Mouse (Mus musculus): ENCODE measurements around the gene Mpp2. TPM values are rescaled to one million over a fixed set of nuclear protein-coding genes. Genes with fewer than 3 reads are reported as not detected.

The Mpp2 gene
- total RNA-seq, 2 experiments from 2014 or later, result 142 to 147 TPM

DNA sequence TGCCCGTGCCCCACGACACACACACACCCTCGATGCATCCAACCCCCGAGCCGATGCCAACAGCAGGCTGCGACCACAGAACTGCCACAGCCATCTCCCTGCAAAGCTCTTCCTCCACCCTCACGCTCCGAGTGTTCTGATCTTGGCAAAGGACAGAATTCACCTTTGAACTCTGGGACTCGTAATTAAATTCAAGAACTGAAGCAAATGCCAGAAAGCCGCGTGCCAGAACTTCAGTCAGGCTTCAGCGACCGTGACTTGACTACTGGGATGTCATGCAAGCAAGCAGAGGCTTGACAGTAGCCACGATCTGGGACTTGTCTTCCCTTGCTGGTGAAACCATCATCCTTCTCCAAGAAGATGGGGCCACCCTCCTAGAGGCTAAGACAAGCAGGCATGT, 14.6 kb downstream of the Mpp2 start:
- no peak for DNase-seq (ENCODE audit: low spot score in 2 of 2)

DNA sequence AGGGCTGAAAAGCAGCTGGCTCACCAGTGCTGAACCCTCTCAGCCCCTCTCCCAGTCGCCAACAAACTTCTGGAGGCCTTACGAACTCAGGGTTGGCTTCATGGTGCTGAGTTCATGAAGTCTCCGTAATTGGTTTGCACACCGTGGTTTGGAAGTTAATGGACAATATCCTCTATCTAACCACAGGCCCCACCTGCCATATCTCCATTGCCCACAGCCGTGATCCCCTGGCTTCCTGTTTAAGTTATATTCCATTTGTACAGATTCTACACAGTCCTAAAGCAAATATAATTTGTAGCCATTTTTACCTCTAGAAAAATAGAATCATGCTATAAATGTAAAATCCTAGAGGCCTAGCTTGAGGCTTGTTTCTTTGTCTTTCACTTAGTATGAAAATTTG, 15.6 kb downstream of the Mpp2 start:
- DNase-seq (ENCODE audit: low spot score in 2 of 2), result no peak

DNA sequence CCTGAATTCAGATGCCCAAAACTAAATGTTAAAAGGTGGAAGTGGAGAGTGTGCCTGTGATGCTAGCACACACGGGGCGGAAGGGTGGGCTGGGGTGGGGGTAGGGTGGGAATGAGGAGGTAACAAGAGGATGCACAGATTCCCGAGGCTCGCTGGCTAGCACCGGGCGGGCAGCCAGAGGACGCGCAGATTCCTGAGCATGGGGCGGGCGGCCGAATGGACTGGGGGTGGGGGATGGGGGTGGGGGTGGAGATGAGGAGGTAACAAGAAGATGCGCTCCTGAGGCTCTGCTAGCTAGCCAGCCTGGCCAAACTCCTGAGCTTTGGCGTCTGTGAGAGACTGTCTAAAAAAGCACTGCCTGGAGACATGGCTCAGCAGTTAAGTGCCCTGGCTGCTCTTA, 17.9 kb downstream of the Mpp2 start:
- DNase-seq (ENCODE audit: low spot score in 2 of 2), result no peak

DNA sequence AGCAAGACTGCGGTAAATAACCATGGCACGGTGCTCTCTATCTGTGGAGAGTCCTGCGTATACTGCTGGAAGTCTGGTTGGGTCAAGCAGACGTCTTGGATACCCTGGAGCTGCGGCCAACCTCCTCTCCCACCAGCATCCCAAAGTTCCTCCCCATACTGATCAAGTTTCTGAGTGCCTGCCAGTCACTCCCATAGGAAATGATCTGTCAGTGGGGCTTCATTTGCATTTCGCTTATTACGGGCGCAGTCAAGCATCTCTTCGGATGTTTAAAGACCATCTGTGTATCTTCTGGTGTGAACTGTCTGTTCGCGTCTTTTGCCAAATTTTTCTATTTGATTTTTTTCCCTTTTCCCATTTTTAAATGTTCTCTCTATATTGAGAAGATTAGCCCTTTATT, 18.7 kb downstream of the Mpp2 start:
- DNase-seq (ENCODE audit: low spot score in 2 of 2), result peak; percentile 54 to 76

DNA sequence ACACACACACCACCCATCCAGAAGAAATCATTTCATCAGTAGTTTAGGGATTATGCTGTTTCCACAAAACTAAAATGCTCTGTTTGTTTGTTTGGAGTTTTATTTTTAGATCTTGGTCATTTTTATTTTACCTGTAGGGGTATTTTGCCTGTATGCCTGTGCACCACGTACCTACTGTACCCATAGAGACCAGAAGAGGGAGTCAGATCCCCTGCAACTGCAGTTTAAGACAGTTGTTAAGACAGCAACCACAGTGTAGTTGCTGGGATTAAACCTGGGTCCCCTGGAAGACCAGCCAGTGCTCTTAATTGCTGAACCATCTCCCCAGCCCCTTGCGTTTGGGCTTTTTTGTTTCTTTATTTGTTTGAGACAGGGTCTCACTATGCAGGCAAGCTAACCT, 19.3 kb downstream of the Mpp2 start:
- no peak for DNase-seq (ENCODE audit: low spot score in 2 of 2)

DNA sequence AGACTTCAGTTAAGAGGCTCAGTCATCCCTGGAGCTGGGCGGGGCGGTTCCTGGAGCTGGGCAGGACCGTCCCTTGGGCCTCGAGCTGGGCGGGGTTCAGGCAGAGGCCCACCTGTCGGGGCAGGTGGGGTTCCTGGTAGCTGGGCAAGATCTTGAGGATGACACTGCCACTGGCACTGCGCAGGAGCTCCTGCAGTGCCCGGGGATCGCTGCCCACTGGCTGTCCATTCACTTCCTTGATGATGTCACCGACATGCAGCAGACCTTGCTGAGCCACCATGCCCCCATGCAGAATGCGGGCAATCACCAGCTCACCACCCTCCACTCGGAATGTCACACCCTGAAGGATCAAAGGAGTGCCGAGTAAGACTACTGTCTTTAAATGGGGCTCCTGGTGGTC, 25.2 kb downstream of the Mpp2 start:
- DNase-seq (ENCODE audit: low spot score in 2 of 2), result no peak

DNA sequence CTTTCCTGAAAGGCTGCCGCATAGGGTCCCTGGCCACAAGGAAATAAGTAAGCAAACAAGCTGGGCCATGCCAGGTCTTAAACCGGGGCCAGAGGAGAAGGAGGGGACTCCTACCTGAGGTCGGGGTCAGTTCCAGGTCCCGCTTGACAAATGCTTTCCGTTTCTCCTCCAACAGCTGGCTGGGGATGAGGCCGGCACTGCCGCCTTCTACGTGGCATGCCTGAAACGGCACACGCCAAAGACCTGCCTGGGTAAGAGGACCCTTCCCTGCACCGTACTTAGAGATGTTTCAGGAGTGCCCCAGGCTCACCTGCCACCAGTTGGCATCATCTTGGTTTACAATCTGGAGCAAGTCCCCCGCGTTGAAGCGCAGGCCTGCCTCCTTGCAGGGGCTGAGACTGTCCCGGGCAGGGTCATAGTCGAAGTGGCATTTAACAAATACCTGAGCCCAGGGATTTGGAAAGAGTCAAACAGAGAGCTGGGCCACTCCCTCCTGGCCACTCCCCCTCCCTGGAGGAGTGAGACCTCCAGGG, 26.3 kb downstream of the Mpp2 start:
- DNase-seq (ENCODE audit: low spot score in 2 of 2), result no peak

DNA sequence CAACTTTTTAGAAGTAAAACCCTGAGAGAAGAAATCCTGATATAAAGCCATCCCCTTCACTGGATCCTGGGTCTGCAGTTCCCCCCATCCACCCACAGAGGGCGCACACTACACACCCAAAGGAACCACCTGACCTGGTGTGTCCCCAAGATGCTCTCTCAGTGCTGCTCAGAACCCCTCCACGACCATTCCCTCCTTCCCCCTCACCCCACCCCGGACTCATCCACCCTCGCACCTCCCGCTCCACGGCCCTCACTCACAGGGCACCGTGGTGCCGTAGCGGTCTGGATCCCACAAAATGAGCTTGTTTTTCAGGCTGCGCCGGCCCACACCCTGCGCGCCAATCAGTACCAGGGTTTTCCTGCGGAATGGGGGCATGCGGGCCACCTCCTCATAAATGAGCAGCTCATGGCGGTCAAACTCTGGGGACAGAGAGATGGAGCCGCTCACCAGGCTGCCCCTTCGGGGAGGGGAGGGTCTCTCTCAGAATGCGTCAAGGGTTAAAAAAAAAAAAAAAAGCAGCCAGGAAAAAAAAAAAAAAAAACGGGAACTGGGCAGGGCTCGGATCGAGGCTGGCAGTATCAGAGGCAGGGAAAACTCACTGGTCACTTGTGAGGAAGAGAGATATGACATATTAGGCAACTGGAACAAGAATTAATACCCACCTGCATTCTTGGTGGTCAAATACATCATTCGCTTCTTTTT, 26.9 kb downstream of the Mpp2 start:
- DNase-seq (ENCODE audit: low spot score in 2 of 2), result peak; percentile 61 to 90

DNA sequence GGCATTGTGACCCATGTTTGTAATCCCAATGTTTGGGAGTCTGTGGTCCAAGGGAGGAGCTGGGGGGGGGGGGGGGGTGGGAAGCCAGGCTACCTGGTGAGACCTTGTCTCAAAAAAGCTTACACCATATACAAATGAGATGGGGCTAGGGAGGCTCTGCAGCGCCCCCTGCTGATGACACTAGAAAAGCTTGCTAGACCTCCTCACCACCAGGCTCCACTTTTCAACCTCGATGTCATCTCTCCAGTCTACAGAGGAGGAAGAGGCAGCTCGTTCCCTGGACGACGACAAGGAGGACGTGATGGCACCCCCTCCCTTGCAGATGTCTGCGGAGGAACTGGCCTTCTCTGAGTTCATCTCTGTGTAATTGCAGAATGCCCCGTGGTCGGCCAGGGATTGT, 34.5 kb downstream of the Mpp2 start:
- DNase-seq (ENCODE audit: low spot score in 2 of 2), result peak; percentile 39 to 73

DNA sequence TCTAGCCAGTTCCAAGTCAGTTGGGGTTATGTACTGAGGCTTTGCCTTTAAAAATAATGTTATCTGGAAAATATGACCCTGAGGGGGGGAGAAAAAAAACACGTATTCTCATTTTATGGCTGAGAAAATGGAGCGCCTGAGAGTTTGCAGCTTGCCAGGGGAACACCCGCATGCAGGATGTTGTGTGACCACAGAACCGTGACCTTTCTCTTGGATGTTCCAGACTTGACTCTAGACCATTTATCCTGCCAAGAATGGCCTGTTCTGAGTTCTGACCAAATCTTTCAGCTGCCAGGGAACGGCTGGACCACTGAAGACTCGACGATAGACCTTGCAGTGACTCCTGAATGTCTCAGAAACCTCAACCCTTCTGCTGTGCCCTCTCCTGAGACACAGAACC, 35.1 kb downstream of the Mpp2 start:
- no peak for DNase-seq (ENCODE audit: low spot score in 2 of 2)

DNA sequence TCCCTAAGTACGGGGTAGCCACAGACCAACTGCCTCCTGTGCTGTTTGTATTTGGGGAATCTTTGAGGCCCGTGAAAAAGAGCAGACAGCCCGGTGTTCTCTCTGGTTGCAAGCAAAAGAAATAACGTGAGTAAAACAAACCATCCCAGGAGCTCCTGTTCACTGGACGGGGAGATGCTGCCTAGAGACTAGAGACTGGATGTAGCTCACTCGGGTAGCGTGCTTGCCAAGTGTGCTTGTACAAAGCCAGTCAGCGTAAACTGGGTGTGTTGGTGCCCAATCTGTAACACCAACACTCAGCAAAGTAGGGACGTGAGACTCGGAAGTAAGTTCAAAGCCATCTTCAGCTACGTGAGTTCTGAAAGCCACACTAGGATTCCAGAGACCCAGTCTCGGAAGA, 35.6 kb downstream of the Mpp2 start:
- no peak for DNase-seq (ENCODE audit: low spot score in 2 of 2)

DNA sequence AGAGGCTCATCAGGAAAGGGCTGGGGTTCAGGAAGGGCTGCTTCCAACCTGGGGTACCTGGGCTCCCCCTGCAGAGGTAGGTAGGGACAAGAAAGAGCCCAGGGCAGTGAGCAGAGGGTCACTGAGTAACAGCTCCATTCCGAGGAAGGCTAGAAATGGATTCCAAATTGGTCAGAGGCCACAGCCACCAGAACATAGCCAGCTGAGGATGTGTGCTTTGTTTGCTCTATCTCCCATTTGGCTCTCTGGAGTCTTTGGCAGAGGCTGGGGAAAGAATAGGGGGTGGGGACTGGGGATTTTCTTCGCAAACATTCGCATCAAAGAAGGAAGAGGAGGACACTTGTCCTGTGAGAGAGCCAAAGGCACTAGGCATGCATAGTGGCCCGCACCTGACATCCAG, 36.4 kb downstream of the Mpp2 start:
- DNase-seq (ENCODE audit: low spot score in 2 of 2), result no peak

DNA sequence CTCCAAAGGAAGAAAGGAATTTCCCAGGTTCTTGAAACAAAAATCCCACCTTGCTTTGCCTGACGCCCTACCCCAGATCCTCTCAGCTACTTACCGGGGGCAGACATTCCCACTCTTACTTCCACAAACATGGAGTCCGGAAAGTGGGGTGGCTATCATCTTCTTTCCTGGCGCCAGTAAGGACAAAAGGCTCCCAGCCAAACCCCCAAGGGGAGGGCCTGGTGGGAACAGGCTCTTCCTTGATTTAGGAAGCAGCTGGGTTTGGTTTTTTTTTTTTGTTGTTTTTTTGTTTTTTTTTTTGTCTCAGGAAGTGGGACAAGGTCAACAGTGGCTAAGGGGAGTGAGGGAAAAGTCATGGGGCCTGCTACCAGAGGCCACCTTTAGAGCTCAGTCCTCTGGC, 36.8 kb downstream of the Mpp2 start:
- DNase-seq (ENCODE audit: low spot score in 2 of 2), result no peak

DNA sequence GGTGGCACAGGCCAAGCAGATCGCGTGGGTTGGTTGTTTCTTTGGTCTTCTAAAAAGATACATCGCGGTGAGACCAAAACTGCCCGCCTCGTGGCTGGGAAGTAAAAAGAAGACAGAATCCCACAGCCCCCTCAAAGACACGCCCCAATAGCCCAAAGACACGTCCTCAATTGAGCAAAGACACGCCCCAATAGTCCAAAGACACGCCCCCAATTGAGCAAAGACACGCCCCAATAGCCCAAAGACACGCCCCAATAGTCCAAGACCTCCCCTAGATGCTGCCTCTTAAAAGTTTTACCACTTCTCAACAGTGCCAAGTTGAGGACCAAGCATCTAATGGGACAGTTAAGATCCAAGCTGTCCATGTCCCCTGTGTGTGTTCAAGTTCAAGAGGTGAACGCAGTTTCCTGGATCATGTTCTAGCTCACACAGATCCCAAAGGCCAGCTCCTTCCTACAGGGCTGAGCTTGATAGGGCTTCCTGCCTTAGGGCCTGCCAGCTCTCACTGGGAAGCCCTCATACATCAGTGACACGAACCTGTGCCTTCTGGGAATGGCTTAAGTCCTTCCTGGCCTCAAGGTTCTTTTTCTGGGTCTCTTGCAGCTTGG, 38.3 kb downstream of the Mpp2 start:
- DNase-seq (ENCODE audit: low spot score in 2 of 2), result no peak

DNA sequence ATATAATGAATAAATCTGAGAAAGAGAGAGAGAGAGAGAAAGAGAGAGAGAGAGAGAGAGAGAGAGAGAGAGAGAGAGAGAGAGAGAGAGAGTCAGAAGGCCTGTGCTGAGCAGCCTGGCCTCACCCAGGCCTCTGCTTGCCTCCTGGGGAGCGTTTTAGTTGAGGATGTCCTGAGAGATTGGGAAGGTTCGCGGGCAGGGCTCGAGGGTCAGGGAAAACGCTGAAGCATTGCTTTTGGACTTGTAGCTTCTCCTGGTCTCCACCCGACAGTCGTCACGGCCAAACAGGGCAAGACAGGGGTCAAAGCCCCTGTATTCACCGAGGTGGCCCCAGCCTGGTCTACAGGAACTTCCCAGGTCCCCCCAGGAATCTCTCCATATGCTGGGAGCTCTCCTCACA, 41.7 kb downstream of the Mpp2 start:
- DNase-seq (ENCODE audit: low spot score in 2 of 2), result no peak

DNA sequence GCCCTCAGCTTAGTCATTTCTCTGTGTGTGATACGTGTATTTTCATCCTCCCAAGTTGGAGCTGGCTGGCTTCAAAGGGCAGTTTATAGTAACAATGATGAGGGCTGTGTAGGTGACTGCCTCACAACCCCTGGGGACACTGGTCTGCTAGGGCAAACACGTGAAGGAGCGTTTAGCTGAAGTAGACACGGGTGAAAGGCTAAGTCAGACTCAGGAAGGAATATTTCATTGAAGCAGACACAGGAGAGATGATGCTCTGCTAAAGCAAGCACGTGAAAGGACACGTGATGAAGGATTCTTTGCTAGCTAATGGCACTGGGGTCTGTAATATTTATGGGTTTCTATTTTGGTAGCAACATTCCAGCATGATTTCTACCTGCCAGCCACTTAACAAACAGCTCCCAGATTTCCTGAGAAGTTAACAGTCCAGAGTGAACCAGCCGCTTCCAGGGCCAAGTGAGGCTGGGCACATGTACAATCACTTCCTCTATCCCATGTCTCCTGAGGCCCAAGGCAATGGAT, 43.6 kb downstream of the Mpp2 start:
- DNase-seq (ENCODE audit: low spot score in 2 of 2), result no peak

DNA sequence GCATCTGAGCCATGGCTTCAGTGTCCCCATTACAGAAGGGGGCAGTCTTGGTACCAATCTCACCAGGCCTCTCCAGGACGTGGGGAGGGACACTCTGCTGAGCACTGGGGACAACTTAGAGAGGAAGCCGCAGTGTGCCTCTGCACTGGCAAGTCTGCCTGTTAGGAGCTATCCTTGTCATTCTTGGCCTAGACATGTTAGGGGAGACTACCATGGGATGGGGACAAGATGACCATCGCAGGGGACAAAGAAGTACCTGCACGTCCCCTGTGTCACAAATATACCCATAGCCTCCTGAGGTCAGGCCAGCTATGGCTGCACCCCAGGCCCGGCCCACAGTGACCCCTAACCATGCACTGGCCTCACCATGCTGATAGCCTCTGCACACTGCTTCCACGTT, 44.9 kb downstream of the Mpp2 start:
- no peak for DNase-seq (ENCODE audit: low spot score in 2 of 2)

DNA sequence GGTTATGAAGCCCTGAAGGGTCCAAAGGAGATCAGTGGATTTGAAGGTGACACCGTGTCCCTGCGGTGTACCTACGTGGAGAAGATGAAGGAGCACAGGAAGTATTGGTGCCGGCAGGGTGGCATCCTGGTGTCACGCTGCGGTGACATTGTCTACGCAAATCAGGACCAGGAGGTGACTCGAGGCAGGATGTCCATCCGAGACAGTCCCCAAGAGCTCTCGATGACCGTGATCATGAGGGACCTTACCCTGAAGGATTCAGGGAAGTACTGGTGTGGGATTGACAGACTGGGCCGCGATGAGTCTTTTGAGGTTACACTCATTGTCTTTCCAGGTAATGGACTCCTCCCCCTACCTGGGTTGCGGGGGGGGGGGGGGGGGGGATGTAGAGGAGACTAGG, 45.3 kb downstream of the Mpp2 start:
- DNase-seq (ENCODE audit: low spot score in 2 of 2), result no peak

DNA sequence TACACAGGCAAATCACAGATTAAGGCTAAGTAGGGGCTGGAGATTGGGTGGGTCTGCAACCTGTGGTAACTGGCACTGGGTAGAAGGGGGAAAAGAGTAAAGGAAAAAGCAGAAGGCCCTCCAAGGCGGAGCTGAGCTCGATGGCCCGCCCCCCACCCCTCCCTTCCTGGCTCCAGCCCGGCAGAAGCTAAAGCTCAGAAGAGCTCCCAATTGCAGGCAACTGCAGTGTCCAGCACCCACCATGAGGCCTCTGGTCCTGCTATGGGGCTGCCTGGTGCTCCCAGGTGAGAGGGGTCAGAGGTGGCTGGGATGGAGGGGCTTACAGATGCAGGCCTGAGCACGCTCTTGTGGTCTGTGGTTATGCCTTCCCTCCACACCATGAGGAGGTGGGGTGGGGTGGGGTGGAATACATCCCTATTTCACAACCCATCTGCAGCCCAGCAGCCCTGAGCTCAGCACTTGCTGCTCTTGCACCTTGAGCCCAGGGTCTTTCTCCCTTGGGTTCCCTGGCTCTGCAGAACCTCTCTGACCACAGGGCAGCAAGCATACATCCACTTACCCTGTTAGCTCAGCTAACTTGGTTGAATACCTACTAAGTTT, 46.9 kb downstream of the Mpp2 start, which contains the start of gene Cd300lg:
TSS of gene Cd300lg (plus strand) at position 160 of the 600 bp plus-strand sequence.
- no peak for DNase-seq (ENCODE audit: low spot score in 2 of 2)

DNA sequence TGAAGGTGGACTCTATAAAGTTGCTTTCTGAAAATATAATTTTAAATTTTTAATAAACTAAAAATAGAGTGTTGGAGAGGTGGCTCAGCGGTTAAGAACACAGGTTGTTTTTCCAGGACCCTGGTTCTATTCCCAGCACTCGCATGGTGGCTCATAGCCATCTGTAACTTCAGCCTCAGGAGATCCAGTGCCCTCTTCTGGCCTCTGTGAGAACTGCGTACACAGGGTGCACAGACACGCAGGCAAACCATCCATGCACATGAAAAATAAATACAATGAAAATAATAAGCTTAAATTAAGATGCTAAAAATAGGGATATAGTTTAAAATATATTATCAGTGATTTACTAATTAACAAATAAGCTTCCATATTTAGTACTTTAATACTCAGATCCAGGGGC, 47.7 kb downstream of the Mpp2 start:
- no peak for DNase-seq (ENCODE audit: low spot score in 2 of 2)

DNA sequence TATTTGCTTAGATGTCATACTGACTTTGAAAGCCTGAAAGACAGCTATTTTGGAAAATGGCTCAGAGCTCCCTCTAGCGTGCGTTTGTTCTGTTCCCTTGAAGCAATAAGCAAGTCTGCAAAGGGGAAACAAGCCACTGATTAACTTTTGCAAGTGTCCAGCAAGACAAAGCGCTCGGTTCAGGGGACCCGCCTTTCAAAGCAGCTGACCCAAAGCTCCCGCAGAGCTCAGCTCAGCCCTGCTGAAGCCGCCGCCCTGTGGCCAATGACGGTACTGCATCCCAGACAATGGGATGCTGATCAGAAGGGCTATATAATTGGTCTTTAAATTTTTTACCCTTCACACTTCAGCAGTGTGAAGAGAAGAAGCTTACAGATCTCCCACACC, 48.2 kb downstream of the Mpp2 start:
- peak in 1 of 2 experiments; percentile 78 for DNase-seq (ENCODE audit: low spot score in 2 of 2)

DNA sequence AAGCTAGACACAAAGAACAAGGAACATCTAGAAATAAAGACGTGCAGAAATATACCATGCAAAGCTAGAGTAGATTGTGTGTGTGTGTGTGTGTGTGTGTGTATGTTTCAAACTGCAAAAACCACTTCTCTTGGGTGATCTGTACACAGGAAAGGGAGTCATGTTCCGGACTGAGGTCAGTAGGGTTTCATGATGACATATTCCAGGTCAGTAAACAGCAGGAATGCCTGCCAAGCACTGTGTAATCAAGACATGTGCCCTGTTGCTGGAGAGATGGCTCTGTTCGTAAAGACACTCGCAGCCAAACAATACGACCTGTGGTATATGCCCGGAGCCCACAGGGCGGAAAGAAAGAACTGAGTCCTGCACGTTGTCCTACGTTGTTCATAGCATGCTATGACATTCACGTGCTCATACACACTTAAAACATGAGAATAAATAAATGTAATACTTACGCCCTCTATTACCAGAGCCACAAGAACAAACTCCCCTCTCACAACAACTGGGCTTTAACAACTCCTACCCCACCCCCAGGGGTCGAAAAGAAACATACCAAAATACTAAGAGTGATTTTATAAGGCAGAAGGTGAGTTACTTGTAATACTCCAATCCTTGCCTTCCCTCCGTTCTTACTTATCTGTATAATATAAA, 48.7 kb downstream of the Mpp2 start:
- no peak for DNase-seq (ENCODE audit: low spot score in 2 of 2)
